Mouse (Mus musculus) kidney, postnatal 0 days (tissue): ENCODE measurements around the gene Scd2. TPM values are rescaled to one million over a fixed set of nuclear protein-coding genes. Genes with fewer than 3 reads are reported as not detected.
"Not testable (repeated sequence)": the region's sequence is repeated elsewhere in the genome, so short reads cannot be mapped to it uniquely, and the experiment has no call there.

ENCODE experiments used
- ATAC-seq: fragments of 200-750 bp; cut with Nextera tagmentation; replicated peaks from 2 replicates; pipeline ENCODE4 v1.8.0; 2017; ENCODE audit warnings: low read depth, moderate number of reproducible peaks, moderate TSS enrichment, moderate library complexity; ENCODE audit not compliant: low FRiP score
- DNase-seq: peaks from one replicate; pipeline ENCODE4 v3.0.0-alpha.2; 2016; ENCODE audit warnings: low spot score
- H3K27ac ChIP-seq: fragments of 300-500 bp; sonication (generic); 2 replicates; pipeline ENCODE4 v1.5.1; 2014; ENCODE audit warnings: mild to moderate bottlenecking
- H3K27me3 ChIP-seq: fragments of 300-500 bp; sonication (generic); 2 replicates; pipeline ENCODE4 v1.6.1; 2014; ENCODE audit warnings: low read length, mixed read lengths; ENCODE audit not compliant: insufficient read depth
- H3K36me3 ChIP-seq: fragments of 300-500 bp; sonication (generic); 2 replicates; pipeline ENCODE4 v1.6.1; 2014; ENCODE audit warnings: low read length, mixed read lengths; ENCODE audit not compliant: insufficient read depth
- H3K4me1 ChIP-seq: fragments of 300-500 bp; sonication (generic); replicated peaks from 2 replicates; pipeline ENCODE4 v1.6.1; 2014; ENCODE audit warnings: antibody characterized with exemption, low read length, mixed read lengths; ENCODE audit not compliant: insufficient read depth
- H3K4me2 ChIP-seq: fragments of 300-500 bp; sonication (generic); 2 replicates; pipeline ENCODE4 v1.6.1; 2014; ENCODE audit warnings: mild to moderate bottlenecking, low read length, moderate library complexity, mixed read lengths
- H3K4me3 ChIP-seq: fragments of 300-500 bp; sonication (generic); replicated peaks from 2 replicates; pipeline ENCODE4 v1.5.1; 2014; ENCODE audit warnings: low read depth, low read length
- H3K9ac ChIP-seq: fragments of 300-500 bp; sonication (generic); 2 replicates; pipeline ENCODE4 v1.6.1; 2014; ENCODE audit warnings: low read depth, low read length
- H3K9me3 ChIP-seq: fragments of 300-500 bp; sonication (generic); replicated peaks from 2 replicates; pipeline ENCODE4 v1.6.1; 2016; ENCODE audit warnings: low read length, inconsistent platforms, mixed read lengths
- CTCF ChIP-seq: IDR thresholded peaks from 2 replicates; pipeline ENCODE4 v1.5.1; 2016; ENCODE audit warnings: antibody characterized with exemption, low read depth, mild to moderate bottlenecking, moderate library complexity
- WGBS: fragments of 180-500 bp; shearing (Covaris S2); extraction: QIAGEN DNeasy Blood & Tissue Kit; methylation state at CpG from one replicate; pipeline ENCODE4 v1.1.7; 2014; 5-methylcytosine and 5-hydroxymethylcytosine counted together
- polyA plus RNA-seq: library from polyadenylated mRNA; unstranded; fragments of >200 nt; fragmentation: Nextera tagmentation; extraction: Ambion mirVana; gene quantifications from 2 replicates; pipeline ENCODE4 v1.2.1, GENCODE M21; 2015

Scd2 gene
- polyA plus RNA-seq, 1 experiment from 2014 or later = 81.1 TPM

- no peak for TF ChIP-seq CTCF
- Histone ChIP-seq H3K36me3 (no peaks in the 10 kb centered on the region), H3K27ac (no peak overlapping the region), H3K9ac (no peak overlapping the region), H3K4me1 (peaks cover 6% of the 10 kb centered on the region), H3K27me3 (no peaks in the 10 kb centered on the region), H3K9me3 (no peaks in the 10 kb centered on the region), H3K4me3 (no peak overlapping the region), H3K4me2 (no peak overlapping the region)
- DNase-seq (no peak), ATAC-seq (no peak)
- 35% methylated on average over 5 of the region's 5 CpGs for WGBS
Measured at GRCm38 (mm10) chr19:44316752-44317315, 23.4 kb downstream of the Scd2 start.

GRCm38 (mm10) chr19:44317391-44317790 is 23.9 kb downstream of the Scd2 start:
- Histone ChIP-seq H3K4me1 (peaks cover 4% of the 10 kb centered on the region; the same call in 1 of the 2 replicates), H3K4me3 (no peak overlapping the region), H3K4me2 (no peak overlapping the region), H3K9ac (no peak overlapping the region), H3K27ac (no peak overlapping the region), H3K9me3 (no peaks in the 10 kb centered on the region), H3K27me3 (no peaks in the 10 kb centered on the region), H3K36me3 (no peaks in the 10 kb centered on the region)
- no peak for ATAC-seq
- 86% methylated on average over 5 of the region's 5 CpGs for WGBS
- TF ChIP-seq CTCF = no peak
- no peak for DNase-seq

GRCm38 (mm10) chr19:44318545-44318944 is 25.1 kb downstream of the Scd2 start:
- ATAC-seq (no peak), DNase-seq (no peak)
- Histone ChIP-seq H3K36me3 (no peaks in the 10 kb centered on the region), H3K4me1 (peaks cover 4% of the 10 kb centered on the region; the same call in 1 of the 2 replicates), H3K9me3 (no peaks in the 10 kb centered on the region), H3K9ac (no peak overlapping the region), H3K27ac (no peak overlapping the region), H3K4me3 (no peak overlapping the region), H3K27me3 (no peaks in the 10 kb centered on the region), H3K4me2 (no peak overlapping the region)
- TF ChIP-seq CTCF = peak; percentile 36

- H3K4me2 ChIP-seq = no peak overlapping the region
- no peak overlapping the region for H3K9ac ChIP-seq
- no peaks in the 10 kb centered on the region for H3K27me3 ChIP-seq
- H3K9me3 ChIP-seq = no peaks in the 10 kb centered on the region
- ATAC-seq (no peak), DNase-seq (no peak)
- H3K36me3 ChIP-seq = no peaks in the 10 kb centered on the region
- WGBS = 88% methylated on average over 3 of the region's 3 CpGs
- H3K4me1 ChIP-seq = no peaks in the 10 kb centered on the region
- no peak for TF ChIP-seq CTCF
- no peak overlapping the region for H3K27ac ChIP-seq
- no peak overlapping the region for H3K4me3 ChIP-seq
Measured at GRCm38 (mm10) chr19:44320316-44320715, 26.8 kb downstream of the Scd2 start.

GRCm38 (mm10) chr19:44321201-44321600 is 27.7 kb downstream of the Scd2 start:
- H3K27ac ChIP-seq = no peak overlapping the region
- 72% methylated on average over 4 of the region's 4 CpGs for WGBS
- no peak overlapping the region for H3K4me3 ChIP-seq
- no peaks in the 10 kb centered on the region for H3K9me3 ChIP-seq
- H3K9ac ChIP-seq = no peak overlapping the region
- no peak for TF ChIP-seq CTCF
- H3K4me2 ChIP-seq = no peak overlapping the region
- H3K4me1 ChIP-seq = no peaks in the 10 kb centered on the region
- no peaks in the 10 kb centered on the region for H3K36me3 ChIP-seq
- ATAC-seq (no peak), DNase-seq (no peak)
- H3K27me3 ChIP-seq = no peaks in the 10 kb centered on the region

GRCm38 (mm10) chr19:44321631-44322030 is 28.2 kb downstream of the Scd2 start:
- Histone ChIP-seq H3K36me3 (no peaks in the 10 kb centered on the region), H3K9ac (no peak overlapping the region), H3K27ac (no peak overlapping the region), H3K4me2 (no peak overlapping the region), H3K4me1 (no peaks in the 10 kb centered on the region), H3K4me3 (no peak overlapping the region), H3K9me3 (no peaks in the 10 kb centered on the region), H3K27me3 (no peaks in the 10 kb centered on the region)
- ATAC-seq (no peak), DNase-seq (no peak)
- TF ChIP-seq CTCF = no peak
- WGBS = 71% methylated on average over 2 of the region's 2 CpGs

- no peak overlapping the region for H3K27ac ChIP-seq
- no peak for DNase-seq
- no peak for TF ChIP-seq CTCF
Measured at GRCm38 (mm10) chr19:44329566-44329965, 36.1 kb downstream of the Scd2 start.

GRCm38 (mm10) chr19:44331128-44331527 is 37.7 kb downstream of the Scd2 start:
- DNase-seq = not testable (repeated sequence)

More at GRCm38 (mm10) chr19:44329566-44329965, 36.1 kb downstream of the Scd2 start:
- no peak overlapping the region for H3K4me2 ChIP-seq
- no peaks in the 10 kb centered on the region for H3K36me3 ChIP-seq
- ATAC-seq = no peak
- no peaks in the 10 kb centered on the region for H3K27me3 ChIP-seq
- no peaks in the 10 kb centered on the region for H3K4me1 ChIP-seq
- H3K9ac ChIP-seq = no peak overlapping the region
- H3K9me3 ChIP-seq = no peaks in the 10 kb centered on the region
- no peak overlapping the region for H3K4me3 ChIP-seq
- WGBS = 57% methylated on average over 2 of the region's 2 CpGs

More at GRCm38 (mm10) chr19:44331128-44331527, 37.7 kb downstream of the Scd2 start:
- H3K36me3 ChIP-seq, H3K4me3 ChIP-seq, H3K9me3 ChIP-seq, H3K4me1 ChIP-seq, H3K27me3 ChIP-seq, ATAC-seq, H3K27ac ChIP-seq, H3K9ac ChIP-seq, H3K4me2 ChIP-seq: not testable (repeated sequence)
- 97% methylated on average over 1 of the region's 1 CpGs for WGBS
